Mouse (Mus musculus): Measurements from ENCODE around the gene Akap8. TPM values are rescaled to one million over a fixed set of nuclear protein-coding genes. Genes with fewer than 3 reads are reported as not detected.
A peak's percentile ranks its signal among the peaks of the same experiment; 100 is the strongest.

The Akap8 gene
- polyA plus RNA-seq, 1 experiment from 2014 or later, result 93.1 TPM

GRCm38 (mm10) chr17:32341102-32341501 lies 20.1 kb upstream of the Akap8 start:
- H3K27me3 ChIP-seq, result no peaks in the 10 kb centered on the region
- H3K9me3 ChIP-seq, result no peaks in the 10 kb centered on the region
- H3K4me3 ChIP-seq, result no peak overlapping the region
- peaks cover 53% of the 10 kb centered on the region for H3K36me3 ChIP-seq
- no peak for ATAC-seq (ENCODE audit: insufficient number of reproducible peaks, low FRiP score, low TSS enrichment, low read depth)
- no peak overlapping the region for H3K4me2 ChIP-seq
- WGBS, result 87% methylated on average over 1 of the region's 1 CpGs
- no peaks in the 10 kb centered on the region for H3K4me1 ChIP-seq
- no peak overlapping the region for H3K9ac ChIP-seq
- no peak overlapping the region for H3K27ac ChIP-seq

GRCm38 (mm10) chr17:32340110-32340509 lies 19.1 kb upstream of the Akap8 start:
- WGBS, result 81% methylated on average over 1 of the region's 1 CpGs
- H3K9me3 ChIP-seq, result no peaks in the 10 kb centered on the region
- peaks cover 62% of the 10 kb centered on the region for H3K36me3 ChIP-seq
- no peak overlapping the region for H3K4me2 ChIP-seq
- ATAC-seq (ENCODE audit: insufficient number of reproducible peaks, low FRiP score, low TSS enrichment, low read depth), result no peak
- H3K27ac ChIP-seq, result no peak overlapping the region
- H3K4me1 ChIP-seq, result no peaks in the 10 kb centered on the region
- H3K9ac ChIP-seq, result no peak overlapping the region
- H3K4me3 ChIP-seq, result no peak overlapping the region
- no peaks in the 10 kb centered on the region for H3K27me3 ChIP-seq

GRCm38 (mm10) chr17:32335869-32336268 lies 14.8 kb upstream of the Akap8 start:
- Histone ChIP-seq H3K9me3 (no peaks in the 10 kb centered on the region), H3K9ac (no peak overlapping the region), H3K36me3 (peaks cover 80% of the 10 kb centered on the region), H3K27ac (no peak overlapping the region), H3K4me3 (no peak overlapping the region), H3K4me1 (no peaks in the 10 kb centered on the region), H3K4me2 (no peak overlapping the region), H3K27me3 (no peaks in the 10 kb centered on the region)
- WGBS, result 78% methylated on average over 2 of the region's 2 CpGs
- ATAC-seq (ENCODE audit: insufficient number of reproducible peaks, low FRiP score, low TSS enrichment, low read depth), result no peak

GRCm38 (mm10) chr17:32334921-32335320 lies 13.9 kb upstream of the Akap8 start:
- ATAC-seq (ENCODE audit: insufficient number of reproducible peaks, low FRiP score, low TSS enrichment, low read depth), result no peak
- no peaks in the 10 kb centered on the region for H3K4me1 ChIP-seq
- H3K27me3 ChIP-seq, result no peaks in the 10 kb centered on the region
- H3K36me3 ChIP-seq, result peaks cover 83% of the 10 kb centered on the region
- H3K27ac ChIP-seq, result no peak overlapping the region
- H3K4me3 ChIP-seq, result no peak overlapping the region
- no peak overlapping the region for H3K4me2 ChIP-seq
- WGBS, result 87% methylated on average over 12 of the region's 12 CpGs
- no peaks in the 10 kb centered on the region for H3K9me3 ChIP-seq
- no peak overlapping the region for H3K9ac ChIP-seq

- H3K9me3 ChIP-seq, result no peaks in the 10 kb centered on the region
- no peaks in the 10 kb centered on the region for H3K27me3 ChIP-seq
- H3K36me3 ChIP-seq, result peaks cover 87% of the 10 kb centered on the region
- H3K27ac ChIP-seq, result no peak overlapping the region
- H3K9ac ChIP-seq, result no peak overlapping the region
- no peaks in the 10 kb centered on the region for H3K4me1 ChIP-seq
- no peak overlapping the region for H3K4me2 ChIP-seq
- ATAC-seq (ENCODE audit: insufficient number of reproducible peaks, low FRiP score, low TSS enrichment, low read depth), result 0 out of 2 replicates have a peak, but pooled peaks have one; percentile 32
- 92% methylated on average over 31 of the region's 31 CpGs for WGBS
- no peak overlapping the region for H3K4me3 ChIP-seq
Measured at GRCm38 (mm10) chr17:32333675-32334303, 12.8 kb upstream of the Akap8 start.

- H3K4me1 ChIP-seq, result 0 out of 2 replicates have a peak, but pooled peaks cover 5% of the 10 kb centered on the region
- peaks cover 63% of the 10 kb centered on the region for H3K36me3 ChIP-seq
- no peak for ATAC-seq (ENCODE audit: insufficient number of reproducible peaks, low FRiP score, low TSS enrichment, low read depth)
- no peaks in the 10 kb centered on the region for H3K9me3 ChIP-seq
- H3K9ac ChIP-seq, result no peak overlapping the region
- H3K27ac ChIP-seq, result no peak overlapping the region
- H3K4me3 ChIP-seq, result no peak overlapping the region
- no peak overlapping the region for H3K4me2 ChIP-seq
- no peaks in the 10 kb centered on the region for H3K27me3 ChIP-seq
Measured at GRCm38 (mm10) chr17:32327501-32327900, 6.5 kb upstream of the Akap8 start.

GRCm38 (mm10) chr17:32322809-32323208 lies 1.8 kb upstream of the Akap8 start:
- Histone ChIP-seq H3K4me2 (no peak overlapping the region), H3K36me3 (peaks cover 40% of the 10 kb centered on the region), H3K9ac (no peak overlapping the region), H3K27me3 (no peaks in the 10 kb centered on the region), H3K27ac (no peak overlapping the region), H3K4me3 (no peak overlapping the region), H3K9me3 (no peaks in the 10 kb centered on the region), H3K4me1 (peaks cover 26% of the 10 kb centered on the region)
- ATAC-seq (ENCODE audit: insufficient number of reproducible peaks, low FRiP score, low TSS enrichment, low read depth), result no peak
- WGBS, result 95% methylated on average over 1 of the region's 1 CpGs

- Histone ChIP-seq H3K27ac (peak overlapping the region; percentile 97), H3K9ac (peak overlapping the region; percentile 75), H3K4me2 (peak overlapping the region; percentile 72), H3K27me3 (no peaks in the 10 kb centered on the region), H3K36me3 (peaks cover 46% of the 10 kb centered on the region), H3K4me1 (peaks cover 26% of the 10 kb centered on the region), H3K9me3 (no peaks in the 10 kb centered on the region), H3K4me3 (peak overlapping the region; percentile 94)
- no peak for ATAC-seq (ENCODE audit: insufficient number of reproducible peaks, low FRiP score, low TSS enrichment, low read depth)
- WGBS, result 16% methylated on average over 6 of the region's 6 CpGs
Measured at GRCm38 (mm10) chr17:32321836-32322235, 798 bp upstream of the Akap8 start.

- 0% methylated on average over 23 of the region's 23 CpGs for WGBS
- peak; percentile 66 for ATAC-seq (ENCODE audit: insufficient number of reproducible peaks, low FRiP score, low TSS enrichment, low read depth)
Measured at GRCm38 (mm10) chr17:32321390-32321734, 324 bp upstream of the Akap8 start.

GRCm38 (mm10) chr17:32319950-32320349 lies 1.1 kb downstream of the Akap8 start:
- Histone ChIP-seq H3K27ac (peak overlapping the region; percentile 97), H3K9ac (peak overlapping the region; percentile 82), H3K4me1 (peaks cover 26% of the 10 kb centered on the region), H3K36me3 (peaks cover 48% of the 10 kb centered on the region), H3K4me3 (peak overlapping the region; percentile 94), H3K9me3 (no peaks in the 10 kb centered on the region), H3K4me2 (peak overlapping the region; percentile 76), H3K27me3 (no peaks in the 10 kb centered on the region)
- WGBS, result 0% methylated on average over 7 of the region's 7 CpGs
- no peak for ATAC-seq (ENCODE audit: insufficient number of reproducible peaks, low FRiP score, low TSS enrichment, low read depth)

More at GRCm38 (mm10) chr17:32321390-32321734, 324 bp upstream of the Akap8 start:
- Histone ChIP-seq H3K36me3 (peaks cover 46% of the 10 kb centered on the region), H3K4me1 (peaks cover 26% of the 10 kb centered on the region), H3K9ac (peak overlapping the region; percentile 75), H3K4me3 (peak overlapping the region; percentile 94), H3K4me2 (peak overlapping the region; percentile 72), H3K9me3 (no peaks in the 10 kb centered on the region), H3K27me3 (no peaks in the 10 kb centered on the region), H3K27ac (peak overlapping the region; percentile 97)

- H3K4me2 ChIP-seq, result no peak overlapping the region
- H3K9ac ChIP-seq, result no peak overlapping the region
- WGBS, result 84% methylated on average over 3 of the region's 3 CpGs
- peaks cover 59% of the 10 kb centered on the region for H3K36me3 ChIP-seq
- H3K27me3 ChIP-seq, result no peaks in the 10 kb centered on the region
- H3K4me3 ChIP-seq, result no peak overlapping the region
- H3K27ac ChIP-seq, result no peak overlapping the region
- no peak for ATAC-seq (ENCODE audit: insufficient number of reproducible peaks, low FRiP score, low TSS enrichment, low read depth)
- H3K9me3 ChIP-seq, result no peaks in the 10 kb centered on the region
- H3K4me1 ChIP-seq, result peaks cover 24% of the 10 kb centered on the region
Measured at GRCm38 (mm10) chr17:32317708-32318107, 3.3 kb downstream of the Akap8 start.

GRCm38 (mm10) chr17:32317032-32317431 lies 4.0 kb downstream of the Akap8 start:
- Histone ChIP-seq H3K27ac (no peak overlapping the region), H3K27me3 (no peaks in the 10 kb centered on the region), H3K36me3 (peaks cover 64% of the 10 kb centered on the region), H3K4me1 (peaks cover 19% of the 10 kb centered on the region), H3K4me2 (no peak overlapping the region), H3K9me3 (no peaks in the 10 kb centered on the region), H3K9ac (no peak overlapping the region), H3K4me3 (no peak overlapping the region)
- ATAC-seq (ENCODE audit: insufficient number of reproducible peaks, low FRiP score, low TSS enrichment, low read depth), result no peak
- WGBS, result 93% methylated on average over 8 of the region's 8 CpGs

- no peaks in the 10 kb centered on the region for H3K9me3 ChIP-seq
- H3K27me3 ChIP-seq, result no peaks in the 10 kb centered on the region
- H3K4me3 ChIP-seq, result no peak overlapping the region
- H3K9ac ChIP-seq, result no peak overlapping the region
- no peak for ATAC-seq (ENCODE audit: insufficient number of reproducible peaks, low FRiP score, low TSS enrichment, low read depth)
- peaks cover 79% of the 10 kb centered on the region for H3K36me3 ChIP-seq
- peaks cover 15% of the 10 kb centered on the region for H3K4me1 ChIP-seq
- WGBS, result 93% methylated on average over 5 of the region's 5 CpGs
- no peak overlapping the region for H3K27ac ChIP-seq
- H3K4me2 ChIP-seq, result no peak overlapping the region
Measured at GRCm38 (mm10) chr17:32315560-32315959, 5.5 kb downstream of the Akap8 start.

Data from limb, embryonic 15.5 days (tissue).